Mouse (Mus musculus): ENCODE data around the gene Slc10a2. TPM values are rescaled to one million over a fixed set of nuclear protein-coding genes. Genes with fewer than 3 reads are reported as not detected.

The Slc10a2 gene
- not detected for total RNA-seq (2023)

DNA sequence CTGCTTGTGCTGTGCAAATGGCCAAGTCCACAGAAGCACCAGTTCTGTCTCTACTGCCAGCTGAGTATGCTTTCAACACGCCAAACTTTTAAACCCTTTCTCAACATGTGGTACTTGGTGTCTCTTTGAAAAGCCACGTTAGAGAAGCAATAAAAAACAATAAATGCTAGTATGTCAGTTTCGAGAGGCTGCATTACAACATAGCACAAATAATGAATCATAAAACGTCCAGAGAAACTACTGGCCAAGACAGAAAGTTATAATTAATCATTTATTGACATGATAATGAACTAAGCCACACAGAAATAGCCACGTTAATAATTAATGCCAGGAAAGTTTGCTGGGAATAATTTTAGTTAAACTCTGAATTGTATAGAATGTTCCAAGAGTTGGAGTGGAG is at the start of gene Slc10a2:
Slc10a2 (minus strand) TSS at position 166 of the 400 bp plus-strand sequence.

Data from CD8-positive naive resting alpha-beta T cell, adult 57 days (primary cell).